ENCODE assay signal across 10 mouse cellular contexts in the genomic region with DNA sequence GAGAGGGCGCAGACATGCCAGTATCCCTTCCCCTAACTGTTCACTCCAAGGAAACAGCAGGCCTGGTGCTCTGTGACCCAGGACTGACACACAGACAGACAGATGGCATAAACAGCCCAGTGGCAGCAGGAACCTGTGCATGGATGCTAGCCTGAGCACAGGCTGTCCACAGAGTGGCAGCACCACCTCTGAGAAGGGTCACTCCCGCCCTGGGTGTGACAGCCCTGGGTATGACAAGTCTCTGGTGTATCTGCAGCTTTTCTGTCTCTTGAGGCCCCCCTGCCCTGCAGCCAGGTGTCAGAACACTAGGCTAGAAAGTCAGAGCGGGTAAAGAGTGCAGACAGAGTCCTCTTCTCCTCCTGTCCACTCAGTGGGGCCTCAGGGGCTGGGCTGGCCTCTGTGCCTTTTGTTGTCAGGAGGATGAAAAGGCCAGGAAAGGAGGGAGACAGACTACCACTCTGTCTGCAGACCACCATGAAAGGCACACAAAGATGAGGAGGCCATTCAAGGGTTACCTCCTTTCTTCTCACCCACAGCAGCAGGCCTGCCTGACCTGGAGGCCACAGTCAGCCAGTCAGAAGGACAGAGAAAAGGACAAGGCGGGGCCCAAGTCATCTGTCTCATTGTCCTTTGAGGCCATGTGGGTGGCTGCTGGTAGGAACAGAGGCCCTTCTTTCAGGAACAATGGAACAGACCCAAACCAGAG. TPM values are rescaled to one million over a fixed set of nuclear protein-coding genes. Genes with fewer than 3 reads are reported as not detected.
DNase-seq lines count a peak whose midpoint lies in the region; ATAC-seq lines count a peak whose summit lies in the region.
"Had no signal": no experiment of that assay in that cellular context is flagged by ENCODE, and none has a peak within 500 bp of the region (broad histone marks: within the 10 kb centered on the region; RNA-seq: fewer than 3 reads in every experiment).

No protein-coding gene starts in this region.

- peak; percentile 12; the same call in 1 of the 2 replicates for ATAC-seq in hindbrain, embryonic 13.5 days (ENCODE audit: low FRiP score)
- peak; percentile 81 for ATAC-seq in neural tube, embryonic 11.5 days (ENCODE audit: insufficient read depth, low FRiP score, low TSS enrichment)

- WGBS in hindbrain, embryonic 13.5 days = 20% methylated on average over 4 of the region's 4 CpGs
- 20% methylated on average over 4 of the region's 4 CpGs for WGBS in neural tube, embryonic 11.5 days

- no peak overlapping the region for H3K27ac ChIP-seq in hindbrain, embryonic 13.5 days
- peak overlapping the region; percentile 65 for H3K27ac ChIP-seq in neural tube, embryonic 11.5 days (ENCODE audit: low read depth, low read length)

- no peak overlapping the region for H3K4me2 ChIP-seq in hindbrain, embryonic 13.5 days
- H3K4me2 ChIP-seq in neural tube, embryonic 11.5 days (ENCODE audit: low read depth) = no peak overlapping the region

- H3K9ac ChIP-seq in hindbrain, embryonic 13.5 days = peak overlapping the region; percentile 5; the same call in 1 of the 2 replicates
- peak overlapping the region; percentile 1; the same call in 1 of the 2 replicates for H3K9ac ChIP-seq in neural tube, embryonic 11.5 days (ENCODE audit: low read length)

- peaks cover 25% of the 10 kb centered on the region for H3K4me1 ChIP-seq in hindbrain, embryonic 13.5 days (replicated peaks)
- H3K4me1 ChIP-seq in neural tube, embryonic 11.5 days (ENCODE audit: control insufficient read depth, insufficient read depth, low read length) = peaks cover 6% of the 10 kb centered on the region; the same call in 1 of the 2 replicates

- no peaks in the 10 kb centered on the region for H3K36me3 ChIP-seq in hindbrain, embryonic 13.5 days
- no peaks in the 10 kb centered on the region for H3K36me3 ChIP-seq in neural tube, embryonic 11.5 days (ENCODE audit: control insufficient read depth, insufficient read depth, low read length)

- H3K27me3 ChIP-seq in hindbrain, embryonic 13.5 days = peaks cover 24% of the 10 kb centered on the region
- H3K27me3 ChIP-seq in neural tube, embryonic 11.5 days (ENCODE audit: control insufficient read depth, insufficient read depth, low read length) = peaks cover 5% of the 10 kb centered on the region

- DNase-seq in layer of hippocampus, adult 9-11 months = peak; percentile 52
- DNase-seq in layer of hippocampus, adult 9-10 months (ENCODE audit: low spot score) = no peak
- peak; percentile 86 for DNase-seq in embryo, embryonic 10.5 days (ENCODE audit: low spot score)
- peak; percentile 68 for DNase-seq in neural tube, embryonic 11.5 days (ENCODE audit: low spot score)
- DNase-seq in thymus, postnatal 10 days (ENCODE audit: low spot score in 2 of 2) = no peak
- no peak for DNase-seq in thymus, adult 18-20 months
- DNase-seq: heart, adult 18-20 months; kidney, postnatal 10 days; left cerebral cortex, postnatal 4 days had no signal

- H3K9me3 ChIP-seq in hindbrain, embryonic 13.5 days = no peaks in the 10 kb centered on the region
- H3K9me3 ChIP-seq in neural tube, embryonic 11.5 days (ENCODE audit: control insufficient read depth, low read length) = no peaks in the 10 kb centered on the region

- no peak overlapping the region for H3K4me3 ChIP-seq in hindbrain, embryonic 13.5 days
- H3K4me3 ChIP-seq in neural tube, embryonic 11.5 days (ENCODE audit: low read depth, low read length) = no peak overlapping the region

RNA-seq across cellular contexts. Expression of a gene that starts 7.4 kb away (rescaled TPM):
- polyA plus RNA-seq in hindbrain, embryonic 13.5 days (2015; fragmentation: Nextera tagmentation; extraction: Ambion mirVana) = 5.9 and 6.2 TPM in 2 replicates
- 6.2 and 6.4 TPM in 2 replicates for polyA plus RNA-seq in neural tube, embryonic 11.5 days (2014; fragmentation: Nextera tagmentation; extraction: Ambion mirVana)

RNA-seq across cellular contexts. Expression of a gene that starts 39.8 kb away (rescaled TPM):
- 1.1 and 1.5 TPM in 2 replicates for polyA plus RNA-seq in hindbrain, embryonic 13.5 days (2015; fragmentation: Nextera tagmentation; extraction: Ambion mirVana)
- polyA plus RNA-seq in neural tube, embryonic 11.5 days (2014; fragmentation: Nextera tagmentation; extraction: Ambion mirVana) = 2.6 and 4.3 TPM in 2 replicates

Comparison
In these comparisons a context has a peak if more than half of its experiments do, and no peak if none do; other contexts are left out.
1. DNase-seq: peak in layer of hippocampus, adult 9-11 months (single experiment), embryo, embryonic 10.5 days (single experiment) and neural tube, embryonic 11.5 days (single experiment); none in layer of hippocampus, adult 9-10 months (single experiment), thymus, postnatal 10 days (0 of 2) and thymus, adult 18-20 months (0 of 2).